Mouse (Mus musculus) gastrocnemius, adult 8-10 months (tissue): ENCODE results near the gene Rnaseh2b. TPM values are rescaled to one million over a fixed set of nuclear protein-coding genes. Genes with fewer than 3 reads are reported as not detected.

Source experiments
- DNase-seq, 2 experiments: peaks; one replicate each; pipeline ENCODE4 v3.0.0; 2022; ENCODE audit warnings: low spot score in 2 of 2
- total RNA-seq, 4 experiments: library from RNA; stranded (reverse); gene quantifications; 2 replicates each; pipeline ENCODE4 v1.2.4; 2022

Gene Rnaseh2b
- total RNA-seq, 4 experiments from 2014 or later: 3.8 to 6.5 (median 4.5) TPM

GRCm38 (mm10) chr14:62355201-62355600 is 62.8 kb downstream of the Rnaseh2b start:
- DNase-seq: no peak

GRCm38 (mm10) chr14:62361263-62361980 is 69.0 kb downstream of the Rnaseh2b start:
- DNase-seq: no peak

GRCm38 (mm10) chr14:62363774-62364173 is 71.4 kb downstream of the Rnaseh2b start:
- DNase-seq: no peak

GRCm38 (mm10) chr14:62370819-62371218 is 78.4 kb downstream of the Rnaseh2b start:
- DNase-seq: peak; percentile 23 to 34

- no peak for DNase-seq
These were observed 81.6 kb downstream of the Rnaseh2b start for GRCm38 (mm10) chr14:62374001-62374400.

- DNase-seq: no peak
These were observed 83.3 kb downstream of the Rnaseh2b start for GRCm38 (mm10) chr14:62375694-62376093.

GRCm38 (mm10) chr14:62376115-62376514 is 83.7 kb downstream of the Rnaseh2b start:
- no peak for DNase-seq

GRCm38 (mm10) chr14:62379391-62379790 is 87.0 kb downstream of the Rnaseh2b start:
- DNase-seq: no peak

GRCm38 (mm10) chr14:62380606-62381005 is 88.2 kb downstream of the Rnaseh2b start:
- no peak for DNase-seq

- DNase-seq: no peak
These were observed 90.7 kb downstream of the Rnaseh2b start for GRCm38 (mm10) chr14:62383109-62383508.

GRCm38 (mm10) chr14:62383786-62384299 is 91.5 kb downstream of the Rnaseh2b start:
- DNase-seq: no peak

- DNase-seq: no peak
These were observed 96.8 kb downstream of the Rnaseh2b start for GRCm38 (mm10) chr14:62389064-62389728.

- no peak for DNase-seq
These were observed 97.5 kb downstream of the Rnaseh2b start for GRCm38 (mm10) chr14:62389729-62390536.

- no peak for DNase-seq
These were observed 100.4 kb downstream of the Rnaseh2b start for GRCm38 (mm10) chr14:62392754-62393153.

GRCm38 (mm10) chr14:62395346-62395745 is 103.0 kb downstream of the Rnaseh2b start:
- DNase-seq: no peak

- no peak for DNase-seq
These were observed 123.8 kb downstream of the Rnaseh2b start for GRCm38 (mm10) chr14:62416007-62416741.

GRCm38 (mm10) chr14:62416742-62417134 is 124.3 kb downstream of the Rnaseh2b start:
- DNase-seq: no peak

- DNase-seq: no peak
These were observed 125.1 kb downstream of the Rnaseh2b start for GRCm38 (mm10) chr14:62417501-62417900.

GRCm38 (mm10) chr14:62422265-62422664 is 129.9 kb downstream of the Rnaseh2b start:
- no peak for DNase-seq
